Mouse (Mus musculus) stomach, embryonic 15.5 days (tissue): ENCODE results near the gene Hoxa3. TPM values are rescaled to one million over a fixed set of nuclear protein-coding genes. Genes with fewer than 3 reads are reported as not detected.

Experiments used
- ATAC-seq: fragments of 200-750 bp; cut with Nextera tagmentation; 2 replicates; pipeline ENCODE4 v1.8.0; 2017; ENCODE audit warnings: low read depth, moderate number of reproducible peaks, moderate TSS enrichment; ENCODE audit not compliant: insufficient read depth, low FRiP score
- H3K27ac ChIP-seq: fragments of 300-500 bp; sonication (generic); 2 replicates; pipeline ENCODE4 v1.5.1; 2015; ENCODE audit warnings: mild to moderate bottlenecking, inconsistent platforms
- H3K27me3 ChIP-seq: fragments of 300-500 bp; sonication (generic); replicated peaks from 2 replicates; pipeline ENCODE4 v1.6.1; 2015; ENCODE audit warnings: inconsistent platforms
- H3K36me3 ChIP-seq: fragments of 300-500 bp; sonication (generic); 2 replicates; pipeline ENCODE4 v1.6.1; 2015; ENCODE audit warnings: inconsistent platforms
- H3K4me1 ChIP-seq: fragments of 300-500 bp; sonication (generic); 2 replicates; pipeline ENCODE4 v1.6.1; 2015; ENCODE audit warnings: inconsistent platforms
- H3K4me2 ChIP-seq: fragments of 300-500 bp; sonication (generic); 2 replicates; pipeline ENCODE4 v1.6.1; 2015; ENCODE audit warnings: mild to moderate bottlenecking, inconsistent platforms
- H3K4me3 ChIP-seq: fragments of 300-500 bp; sonication (generic); replicated peaks from 2 replicates; pipeline ENCODE4 v1.5.1; 2015; ENCODE audit warnings: inconsistent platforms
- H3K9ac ChIP-seq: fragments of 300-500 bp; sonication (generic); 2 replicates; pipeline ENCODE4 v1.6.1; 2015; ENCODE audit warnings: inconsistent platforms
- H3K9me3 ChIP-seq: fragments of 300-500 bp; sonication (generic); 2 replicates; pipeline ENCODE4 v1.6.1; 2016; ENCODE audit warnings: inconsistent platforms
- WGBS: fragments of 180-500 bp; shearing (Covaris S2); methylation state at CpG from one replicate; pipeline ENCODE4 v1.1.7; 2015; 5-methylcytosine and 5-hydroxymethylcytosine counted together
- polyA plus RNA-seq: library from polyadenylated mRNA; unstranded; fragments of >200 nt; fragmentation: Nextera tagmentation; extraction: Ambion mirVana; gene quantifications from 2 replicates; pipeline ENCODE4 v1.2.1, GENCODE M21; 2015

Gene Hoxa3
- polyA plus RNA-seq, 1 experiment from 2014 or later, result 8.0 TPM

GRCm38 (mm10) chr6:52191860-52192550 lies 21.1 kb downstream of the Hoxa3 start:
- WGBS, result under 1% methylated on average over 36 of the region's 55 CpGs
- H3K4me3 ChIP-seq, result peak overlapping the region; percentile 63
- peak; percentile 61; the same call in 1 of the 2 replicates for ATAC-seq
- H3K4me1 ChIP-seq, result peaks cover 28% of the 10 kb centered on the region
- H3K27ac ChIP-seq, result peak overlapping the region; percentile 90
- peaks cover 5% of the 10 kb centered on the region for H3K27me3 ChIP-seq
- H3K9ac ChIP-seq, result peak overlapping the region; percentile 58
- peak overlapping the region; percentile 82 for H3K4me2 ChIP-seq
- H3K36me3 ChIP-seq, result no peaks in the 10 kb centered on the region
- no peaks in the 10 kb centered on the region for H3K9me3 ChIP-seq

- Histone ChIP-seq H3K9me3 (no peaks in the 10 kb centered on the region), H3K27ac (peak within 1 kb of the TSS; percentile 94), H3K27me3 (peaks cover 5% of the 10 kb centered on the region), H3K4me1 (peaks cover 29% of the 10 kb centered on the region), H3K4me3 (peak within 1 kb of the TSS; percentile 63), H3K36me3 (no peaks in the 10 kb centered on the region), H3K9ac (peak within 1 kb of the TSS; percentile 58), H3K4me2 (peak within 1 kb of the TSS; percentile 82)
- no peak for ATAC-seq
- under 1% methylated on average over 86 of the region's 102 CpGs for WGBS
These were observed 22.0 kb downstream of the Hoxa3 start, which contains the start of gene Hoxa4 for GRCm38 (mm10) chr6:52190906-52191810. Hoxa4 (minus strand) TSS chr6:52191753.

- Histone ChIP-seq H3K4me2 (peak overlapping the region; percentile 82), H3K27ac (peak overlapping the region; percentile 94), H3K4me3 (peak overlapping the region; percentile 63), H3K27me3 (peaks cover 5% of the 10 kb centered on the region), H3K9ac (peak overlapping the region; percentile 53), H3K4me1 (peaks cover 34% of the 10 kb centered on the region), H3K9me3 (no peaks in the 10 kb centered on the region), H3K36me3 (no peaks in the 10 kb centered on the region)
- no peak for ATAC-seq
- 9% methylated on average over 23 of the region's 23 CpGs for WGBS
These were observed 22.7 kb downstream of the Hoxa3 start for GRCm38 (mm10) chr6:52190410-52190809.

GRCm38 (mm10) chr6:52189909-52190308 lies 23.2 kb downstream of the Hoxa3 start:
- peaks cover 5% of the 10 kb centered on the region for H3K27me3 ChIP-seq
- H3K4me2 ChIP-seq, result peak overlapping the region; percentile 82
- H3K27ac ChIP-seq, result peak overlapping the region; percentile 94
- H3K9ac ChIP-seq, result 0 out of 2 replicates have a peak overlapping the region, but pooled peaks have one; percentile 10
- peak overlapping the region; percentile 63 for H3K4me3 ChIP-seq
- H3K4me1 ChIP-seq, result peaks cover 36% of the 10 kb centered on the region
- no peaks in the 10 kb centered on the region for H3K36me3 ChIP-seq
- ATAC-seq, result no peak
- H3K9me3 ChIP-seq, result no peaks in the 10 kb centered on the region
- 21% methylated on average over 8 of the region's 8 CpGs for whole genome bisulfite sequencing

GRCm38 (mm10) chr6:52189172-52189591 lies 24.0 kb downstream of the Hoxa3 start:
- ATAC-seq, result no peak; the same call in 1 of the 2 replicates
- no peak overlapping the region for H3K9ac ChIP-seq
- peak overlapping the region; percentile 82 for H3K4me2 ChIP-seq
- no peak overlapping the region; the same call in 1 of the 2 replicates for H3K4me3 ChIP-seq
- WGBS, result 22% methylated on average over 5 of the region's 5 CpGs
- H3K27me3 ChIP-seq, result peaks cover 8% of the 10 kb centered on the region
- peak overlapping the region; percentile 94 for H3K27ac ChIP-seq
- peaks cover 41% of the 10 kb centered on the region for H3K4me1 ChIP-seq
- no peaks in the 10 kb centered on the region for H3K9me3 ChIP-seq
- H3K36me3 ChIP-seq, result no peaks in the 10 kb centered on the region

GRCm38 (mm10) chr6:52186500-52186899 lies 26.6 kb downstream of the Hoxa3 start:
- no peak overlapping the region for H3K4me2 ChIP-seq
- peaks cover 8% of the 10 kb centered on the region for H3K27me3 ChIP-seq
- H3K4me1 ChIP-seq, result peaks cover 56% of the 10 kb centered on the region
- no peak overlapping the region for H3K9ac ChIP-seq
- H3K4me3 ChIP-seq, result no peak overlapping the region
- ATAC-seq, result no peak
- no peaks in the 10 kb centered on the region for H3K9me3 ChIP-seq
- H3K36me3 ChIP-seq, result no peaks in the 10 kb centered on the region
- H3K27ac ChIP-seq, result no peak overlapping the region
- WGBS, result 43% methylated on average over 1 of the region's 1 CpGs

GRCm38 (mm10) chr6:52185834-52186233 lies 27.3 kb downstream of the Hoxa3 start:
- no peak for ATAC-seq
- WGBS, result 37% methylated on average over 3 of the region's 3 CpGs
- no peaks in the 10 kb centered on the region for H3K9me3 ChIP-seq
- H3K27me3 ChIP-seq, result peaks cover 4% of the 10 kb centered on the region
- H3K9ac ChIP-seq, result no peak overlapping the region
- H3K4me2 ChIP-seq, result peak overlapping the region; percentile 41
- 0 out of 2 replicates have a peak overlapping the region, but pooled peaks have one; percentile 71 for H3K27ac ChIP-seq
- no peak overlapping the region; the same call in 1 of the 2 replicates for H3K4me3 ChIP-seq
- H3K4me1 ChIP-seq, result peaks cover 60% of the 10 kb centered on the region
- H3K36me3 ChIP-seq, result no peaks in the 10 kb centered on the region

GRCm38 (mm10) chr6:52185222-52185621 lies 27.9 kb downstream of the Hoxa3 start:
- peaks cover 2% of the 10 kb centered on the region; the same call in 1 of the 2 replicates for H3K27me3 ChIP-seq
- 4% methylated on average over 19 of the region's 19 CpGs for WGBS
- H3K4me3 ChIP-seq, result no peak overlapping the region; the same call in 1 of the 2 replicates
- peak overlapping the region; percentile 71 for H3K27ac ChIP-seq
- peak overlapping the region; percentile 41 for H3K4me2 ChIP-seq
- no peaks in the 10 kb centered on the region for H3K36me3 ChIP-seq
- H3K4me1 ChIP-seq, result peaks cover 57% of the 10 kb centered on the region
- H3K9ac ChIP-seq, result no peak overlapping the region
- ATAC-seq, result no peak
- H3K9me3 ChIP-seq, result no peaks in the 10 kb centered on the region

- no peak for ATAC-seq
- Histone ChIP-seq H3K9me3 (no peaks in the 10 kb centered on the region), H3K27me3 (peaks cover 2% of the 10 kb centered on the region; the same call in 1 of the 2 replicates), H3K4me2 (peak overlapping the region; percentile 41), H3K9ac (no peak overlapping the region), H3K4me1 (peaks cover 53% of the 10 kb centered on the region), H3K4me3 (no peak overlapping the region), H3K27ac (peak overlapping the region; percentile 71), H3K36me3 (no peaks in the 10 kb centered on the region)
- WGBS, result 27% methylated on average over 6 of the region's 6 CpGs
These were observed 28.5 kb downstream of the Hoxa3 start for GRCm38 (mm10) chr6:52184668-52185067.

GRCm38 (mm10) chr6:52183311-52184080 lies 29.6 kb downstream of the Hoxa3 start:
- Histone ChIP-seq H3K27me3 (peaks cover 2% of the 10 kb centered on the region; the same call in 1 of the 2 replicates), H3K4me1 (peaks cover 53% of the 10 kb centered on the region), H3K9ac (no peak overlapping the region; the same call in 1 of the 2 replicates), H3K4me3 (no peak overlapping the region; the same call in 1 of the 2 replicates), H3K27ac (peak overlapping the region; percentile 71; the same call in 1 of the 2 replicates), H3K36me3 (no peaks in the 10 kb centered on the region), H3K4me2 (peak overlapping the region; percentile 41), H3K9me3 (no peaks in the 10 kb centered on the region)
- no peak for ATAC-seq
- WGBS, result 26% methylated on average over 10 of the region's 10 CpGs

GRCm38 (mm10) chr6:52182793-52183192 lies 30.3 kb downstream of the Hoxa3 start:
- no peak overlapping the region; the same call in 1 of the 2 replicates for H3K9ac ChIP-seq
- no peak for ATAC-seq

More at GRCm38 (mm10) chr6:52182793-52183192, 30.3 kb downstream of the Hoxa3 start:
- Histone ChIP-seq H3K27ac (peak overlapping the region; percentile 71; the same call in 1 of the 2 replicates), H3K4me3 (no peak overlapping the region), H3K27me3 (peaks cover 2% of the 10 kb centered on the region; the same call in 1 of the 2 replicates), H3K4me2 (no peak overlapping the region), H3K4me1 (peaks cover 53% of the 10 kb centered on the region), H3K36me3 (no peaks in the 10 kb centered on the region), H3K9me3 (no peaks in the 10 kb centered on the region)
- WGBS, result 67% methylated on average over 1 of the region's 1 CpGs
